Mouse (Mus musculus) B cell, adult 2 months (primary cell): ENCODE measurements at regions not wholly inside any gene's neighbourhood (a gene's known extent, or its start where the extent isn't known, plus 50 kb on each side); places are given as distances from the start of the nearest gene placed in this dataset.

Source experiments
- DNase-seq, 2 experiments: peaks; one replicate each; pipeline ENCODE4 v3.0.0; 2022

DNA sequence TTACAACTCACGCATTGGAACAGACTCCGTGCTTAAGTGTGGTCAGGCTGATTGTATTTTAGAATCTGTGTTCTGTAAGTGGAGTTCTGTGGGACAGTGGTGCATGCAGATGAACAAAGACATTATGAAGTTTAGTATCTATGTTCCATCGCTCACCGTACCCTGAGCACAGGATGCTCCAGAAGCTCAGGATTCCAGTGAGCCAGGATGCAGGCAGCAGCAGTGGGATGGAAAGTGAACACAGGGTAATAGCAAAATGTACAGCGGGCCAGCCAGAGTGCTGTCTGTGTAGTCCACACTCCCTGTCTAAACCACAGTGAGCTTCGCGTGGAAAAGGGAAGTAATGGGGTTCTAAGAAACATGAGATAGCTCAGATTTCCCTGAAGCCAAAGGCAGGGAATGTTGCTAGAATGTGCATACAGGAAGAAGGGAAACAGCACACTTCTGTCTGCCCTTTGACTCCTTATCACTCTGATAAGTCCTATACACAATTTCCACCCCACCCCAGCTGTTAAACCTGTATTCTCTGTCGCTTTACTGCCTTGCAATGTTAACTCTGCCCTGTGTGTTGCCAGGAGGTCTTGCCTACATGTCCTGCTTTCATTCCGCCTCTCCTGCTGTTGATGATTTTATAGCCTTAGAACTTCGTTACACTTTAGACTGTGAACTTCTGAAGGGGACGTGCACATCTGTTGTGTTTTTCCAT lies 178.3 kb upstream of the Btg1 start:
- DNase-seq = no peak

DNA sequence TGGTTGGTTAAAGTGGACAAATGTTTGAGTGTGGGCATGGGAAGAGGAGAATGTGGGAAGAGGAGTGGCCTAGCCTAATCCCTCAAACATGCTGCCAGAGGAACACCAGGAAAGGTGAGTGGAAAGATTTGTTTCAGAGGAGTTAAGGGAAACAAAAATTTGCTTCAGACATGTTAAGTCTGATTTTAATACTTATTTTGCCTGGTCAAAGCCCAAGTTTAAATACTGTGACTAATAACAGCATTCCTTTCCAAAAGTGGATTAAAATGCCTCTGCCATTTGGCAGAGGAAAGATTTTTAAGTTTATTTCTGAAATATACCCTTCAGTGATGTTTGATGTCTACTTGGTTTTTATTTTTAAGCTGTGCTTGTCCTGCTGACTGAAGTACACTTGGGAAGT lies 174.6 kb upstream of the Btg1 start:
- DNase-seq = no peak

DNA sequence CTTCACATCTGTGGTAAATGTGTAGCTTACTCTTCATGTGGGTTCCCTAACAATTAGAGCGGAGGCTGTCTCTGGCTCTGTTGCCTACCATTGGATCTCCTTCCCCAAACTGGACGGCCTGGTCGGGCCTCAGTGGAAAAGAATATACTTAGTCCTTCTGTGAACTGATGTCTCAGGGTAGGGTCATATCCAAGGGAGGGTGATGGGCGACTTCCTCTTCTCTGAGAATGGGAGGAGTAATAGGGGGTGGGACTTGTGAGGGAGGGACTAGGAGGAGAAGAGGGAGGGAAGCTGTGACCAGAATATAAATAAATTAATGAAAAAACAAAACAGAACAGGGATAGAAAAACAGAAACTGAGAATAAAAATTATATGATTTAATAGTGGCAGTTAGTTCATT lies 166.5 kb upstream of the Btg1 start:
- peak in 1 of 2 experiments; percentile 26 for DNase-seq

DNA sequence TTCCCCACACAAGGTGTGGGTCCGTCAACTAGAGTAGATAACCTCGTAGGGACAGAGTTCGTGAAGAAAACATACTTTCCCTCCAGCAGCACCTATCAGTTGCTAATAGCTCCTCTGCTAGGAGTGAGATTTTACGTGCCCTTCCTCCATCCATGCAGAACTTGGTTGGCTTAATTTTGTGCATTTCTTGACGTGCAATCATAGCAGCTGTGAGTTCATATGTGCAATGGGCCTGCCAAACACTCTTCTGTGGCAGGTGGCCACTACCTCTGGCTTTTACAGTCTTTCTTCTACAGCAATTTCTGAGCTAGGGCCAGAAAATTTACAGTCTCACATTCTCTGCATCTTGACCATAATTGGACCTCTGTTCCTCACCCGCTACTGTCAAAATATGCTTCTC lies 161.9 kb upstream of the Btg1 start:
- DNase-seq = no peak

DNA sequence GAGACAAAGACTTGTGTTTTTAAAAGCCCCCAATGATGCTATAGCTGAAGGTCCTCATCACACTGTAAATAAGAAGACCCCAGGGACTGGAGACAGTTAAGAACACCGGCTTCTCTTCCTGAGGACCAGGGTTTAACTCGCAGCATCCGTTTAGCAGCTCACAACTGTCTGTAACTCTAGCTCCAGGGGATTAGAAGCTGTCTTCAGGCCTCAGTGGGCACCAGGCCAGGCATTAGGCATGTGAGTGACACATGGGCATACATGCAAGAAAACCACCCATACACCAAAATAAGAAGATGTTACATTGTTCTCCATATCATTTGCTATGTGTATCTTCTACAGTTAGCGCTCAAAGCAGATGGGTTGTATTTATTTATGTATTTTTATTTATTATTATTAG lies 158.3 kb upstream of the Btg1 start:
- no peak for DNase-seq

DNA sequence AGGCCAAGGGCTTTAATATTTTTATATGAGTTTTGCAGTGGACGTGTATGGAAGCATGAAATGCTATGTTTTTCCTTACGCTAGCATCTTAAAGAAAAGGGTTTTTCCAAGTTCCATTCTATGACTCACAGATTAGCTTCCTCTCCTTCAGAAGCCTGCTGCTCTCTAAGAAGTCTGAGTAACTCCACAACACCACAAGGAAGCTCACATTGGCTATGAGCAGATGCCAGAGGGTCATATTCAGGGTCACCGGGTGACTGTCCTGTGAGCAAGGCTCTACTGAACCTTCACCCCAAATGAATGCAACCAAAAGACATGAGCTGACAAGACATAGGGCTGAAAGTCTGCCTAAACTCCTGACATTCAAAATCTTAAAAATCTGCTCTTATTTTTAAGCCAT lies 157.6 kb upstream of the Btg1 start:
- DNase-seq = no peak

DNA sequence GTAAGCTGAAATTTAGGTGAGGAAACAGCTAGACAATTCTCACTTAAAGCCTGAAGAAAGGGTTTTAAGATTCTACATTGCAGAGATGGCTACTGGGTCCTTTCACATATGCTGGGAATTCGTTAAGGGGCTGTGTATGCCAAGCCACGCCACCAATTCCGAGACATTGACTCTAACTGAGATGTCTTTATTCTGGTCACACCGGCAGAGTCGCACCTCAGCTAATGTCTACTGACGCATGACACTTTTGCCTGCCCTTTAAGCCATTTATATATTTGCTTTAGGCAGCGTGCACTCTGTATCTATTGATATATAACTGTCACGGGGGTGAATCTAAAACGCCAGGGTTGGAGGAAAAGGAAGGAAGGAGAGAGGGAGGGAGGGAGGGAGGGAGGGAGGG lies 156.7 kb upstream of the Btg1 start:
- no peak for DNase-seq

DNA sequence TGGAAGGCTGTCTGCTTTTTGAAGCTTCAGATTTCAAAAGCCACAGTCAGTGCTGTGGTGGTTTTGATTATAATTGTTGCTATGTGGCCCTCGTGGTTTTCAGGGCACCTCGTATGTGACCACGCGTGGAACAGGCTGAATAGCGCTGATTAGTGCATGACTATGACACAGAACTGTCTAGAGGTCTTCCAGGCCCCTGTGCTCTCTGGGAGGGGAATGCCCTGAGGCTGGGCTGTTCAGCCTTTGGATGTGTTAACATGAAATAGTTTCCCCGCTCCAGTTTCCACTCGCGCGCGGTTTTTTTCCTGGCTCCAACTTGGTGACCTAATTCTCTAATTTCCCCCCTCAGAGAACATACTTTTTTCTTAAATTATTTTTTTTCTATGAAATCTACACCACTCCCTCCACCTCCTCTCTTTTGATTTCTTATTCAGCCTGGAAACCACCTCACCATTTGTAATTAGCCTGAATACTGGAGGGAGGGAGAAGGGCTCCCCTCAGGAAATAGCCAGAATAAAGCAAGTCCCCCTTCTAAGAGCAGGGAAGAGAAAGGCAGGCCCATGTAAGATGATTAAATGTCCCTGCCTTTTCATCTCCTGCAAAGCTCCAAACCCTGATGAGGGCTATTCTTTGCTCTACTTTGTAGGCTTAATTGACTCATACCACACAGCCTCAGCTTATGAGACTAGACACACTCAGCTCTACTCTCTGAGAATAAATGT lies 156.0 kb upstream of the Btg1 start:
- DNase-seq = no peak

DNA sequence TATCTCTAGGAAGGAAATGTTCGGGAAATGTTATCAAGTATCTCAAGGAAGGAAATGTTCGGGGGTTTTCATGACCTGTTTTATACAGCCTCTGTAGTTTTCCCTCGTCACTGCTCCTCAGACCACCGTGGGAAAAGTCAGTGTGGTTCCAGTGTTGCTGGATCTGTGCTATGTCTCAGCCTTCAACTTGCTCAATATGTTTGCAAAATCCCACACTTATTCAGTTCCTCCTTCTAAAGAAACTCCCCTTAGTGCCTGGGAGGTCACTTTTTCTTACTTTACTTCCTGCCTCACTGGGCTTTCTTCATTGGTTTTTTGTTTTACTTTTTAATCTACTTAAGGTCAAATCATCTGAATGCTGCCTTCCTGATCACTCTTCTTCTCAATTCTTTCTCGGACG lies 150.8 kb upstream of the Btg1 start:
- DNase-seq = no peak

DNA sequence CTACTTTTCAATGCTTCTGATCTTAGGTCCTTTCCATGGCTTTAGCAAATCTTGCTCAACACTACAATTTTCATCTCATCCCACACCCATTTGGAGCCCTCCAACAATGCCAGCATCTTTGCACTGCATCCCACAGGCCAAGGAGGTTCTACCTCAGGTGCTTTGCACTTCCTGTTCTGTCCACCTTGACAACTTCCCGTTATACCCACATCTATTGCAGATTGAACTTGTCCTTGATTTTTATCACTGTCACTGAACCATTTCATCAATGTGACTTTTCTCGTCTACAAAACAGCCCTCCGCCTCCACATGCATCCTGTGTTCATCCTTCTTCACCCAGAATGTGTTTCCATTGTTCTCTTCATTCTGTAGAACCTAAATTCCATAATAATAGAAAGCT lies 150.0 kb upstream of the Btg1 start:
- no peak for DNase-seq

DNA sequence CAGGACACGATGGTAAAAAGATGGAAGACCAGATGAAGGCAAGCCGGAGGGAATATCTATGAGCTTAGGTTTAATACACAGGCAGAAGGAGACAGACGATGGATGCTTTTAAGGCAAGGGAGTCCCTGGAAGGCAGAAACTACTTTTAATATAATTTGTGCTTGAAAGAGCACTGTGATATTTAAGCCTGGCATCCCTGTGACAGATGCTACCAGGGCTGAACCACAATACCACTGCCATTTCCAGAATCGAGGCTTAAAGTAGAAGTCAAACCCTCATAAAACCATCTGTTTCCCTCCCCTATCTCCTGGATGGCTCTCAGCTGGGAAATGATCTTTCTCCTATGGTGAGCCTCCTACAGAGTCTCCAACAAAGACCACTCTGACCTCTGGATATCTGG lies 149.1 kb upstream of the Btg1 start:
- DNase-seq = no peak

DNA sequence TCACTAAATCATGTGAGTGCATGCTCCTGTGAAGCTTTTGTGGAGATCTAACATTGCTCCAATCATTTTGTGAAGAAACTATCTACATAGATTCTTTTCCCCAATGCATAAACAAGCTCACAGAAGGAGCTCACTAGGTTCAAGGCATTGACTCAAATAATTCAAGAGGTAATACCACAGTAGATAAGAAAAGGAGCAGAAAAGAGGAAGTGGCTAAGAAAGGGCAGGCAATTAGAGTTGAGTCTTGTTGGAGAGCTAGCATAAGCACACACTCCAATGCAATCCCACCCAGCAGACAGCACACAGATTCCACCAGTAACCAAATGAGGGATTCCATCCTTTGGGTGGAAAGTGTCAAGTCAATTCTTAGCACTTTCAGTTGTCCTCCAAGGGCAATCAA lies 145.3 kb upstream of the Btg1 start:
- peak in 1 of 2 experiments; percentile 37 for DNase-seq

DNA sequence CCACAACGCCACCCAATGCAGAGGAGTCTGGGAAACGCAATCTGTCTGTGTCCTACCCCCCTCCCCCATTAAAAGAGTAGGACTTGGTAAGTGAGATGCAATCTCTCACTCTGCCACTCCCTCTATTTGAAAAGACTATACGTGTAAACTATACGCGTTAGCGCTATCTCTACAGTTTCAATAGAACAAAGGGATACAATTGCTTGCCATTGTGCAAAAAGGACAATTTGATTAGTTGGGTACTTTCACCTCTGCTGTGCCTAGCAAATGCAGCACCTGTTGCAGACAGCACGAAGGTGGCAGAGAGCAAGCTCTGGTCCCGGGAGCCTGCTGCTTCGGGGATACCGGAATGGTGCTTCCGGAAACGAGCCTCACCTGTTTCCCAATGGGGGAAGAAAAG lies 137.5 kb upstream of the Btg1 start:
- DNase-seq = no peak

DNA sequence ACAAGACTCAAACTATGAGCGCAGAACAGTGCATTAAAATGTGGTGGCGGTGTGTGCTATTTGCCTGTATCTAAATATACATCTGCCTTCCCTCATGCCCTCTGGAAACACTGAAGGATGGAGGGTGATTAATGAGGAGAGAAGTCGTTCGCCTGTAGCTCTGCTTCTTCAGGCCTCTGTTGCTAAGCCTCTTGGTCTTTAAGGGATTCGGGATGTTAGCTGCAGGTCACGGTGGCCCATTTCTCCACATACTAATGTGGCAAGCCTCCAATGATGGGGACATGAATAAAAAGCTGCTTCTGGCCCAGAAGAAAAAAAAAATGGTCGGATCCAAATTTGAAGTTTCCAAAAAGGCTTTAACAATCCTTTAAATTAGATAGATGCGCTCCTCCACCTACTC lies 137.0 kb upstream of the Btg1 start:
- no peak for DNase-seq

DNA sequence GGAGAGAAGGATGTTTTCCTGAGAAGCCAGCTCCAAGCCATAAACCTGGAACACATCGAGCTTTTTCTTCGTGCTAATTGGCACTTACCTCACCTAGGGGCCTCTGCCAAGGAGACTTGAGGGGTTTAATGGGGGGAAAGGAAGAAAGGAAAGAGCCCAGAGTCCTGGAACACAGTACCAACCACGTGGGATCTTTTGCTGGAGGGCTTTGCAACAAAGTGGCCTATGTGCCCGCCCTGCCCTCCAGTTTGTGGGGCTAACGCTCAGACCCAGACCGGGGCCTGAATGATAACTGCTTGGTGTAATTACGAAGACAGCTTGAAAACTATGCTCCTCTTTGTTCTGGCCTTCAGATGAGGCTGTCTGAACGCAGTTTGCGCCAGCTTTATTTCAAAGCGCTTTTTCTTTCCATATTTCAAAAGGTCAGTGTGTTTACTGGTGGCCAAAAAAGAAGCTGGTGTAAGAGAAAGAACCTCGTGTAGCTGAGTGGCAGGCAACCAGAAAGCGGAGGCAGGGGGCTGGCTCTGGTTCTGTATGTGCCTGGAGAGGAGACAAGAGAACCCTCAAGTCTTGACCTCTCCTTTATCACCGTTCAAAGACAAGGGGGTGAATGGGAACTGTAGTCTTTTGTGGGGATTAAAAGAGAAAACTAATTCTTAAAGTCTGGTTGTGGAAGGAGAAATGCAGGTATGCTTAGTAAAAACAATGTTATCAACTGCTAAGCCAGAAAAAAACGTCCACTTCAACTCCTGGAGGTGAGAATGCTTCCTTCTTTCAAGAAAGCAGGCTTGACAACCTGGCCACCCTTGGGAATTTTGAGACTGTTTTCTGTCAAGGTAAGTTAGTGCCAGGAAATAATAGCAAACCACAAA lies 136.1 kb upstream of the Btg1 start:
- DNase-seq = no peak

DNA sequence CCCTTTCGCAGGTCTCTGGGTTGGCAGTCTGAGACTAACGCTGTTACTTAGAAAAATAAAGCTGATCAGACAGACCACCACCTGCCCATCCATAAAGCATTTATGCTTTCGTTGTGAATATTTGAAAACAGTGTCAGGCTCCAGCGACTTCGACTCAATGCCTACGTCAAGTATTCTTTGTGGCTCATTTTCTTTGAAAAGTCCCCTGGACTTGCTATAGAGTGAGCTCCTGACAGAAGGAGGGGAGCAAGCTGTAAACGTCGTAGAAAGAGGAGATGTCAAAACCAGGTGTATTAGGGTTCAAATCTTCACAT lies 135.5 kb upstream of the Btg1 start:
- DNase-seq = peak; percentile 48 to 57

DNA sequence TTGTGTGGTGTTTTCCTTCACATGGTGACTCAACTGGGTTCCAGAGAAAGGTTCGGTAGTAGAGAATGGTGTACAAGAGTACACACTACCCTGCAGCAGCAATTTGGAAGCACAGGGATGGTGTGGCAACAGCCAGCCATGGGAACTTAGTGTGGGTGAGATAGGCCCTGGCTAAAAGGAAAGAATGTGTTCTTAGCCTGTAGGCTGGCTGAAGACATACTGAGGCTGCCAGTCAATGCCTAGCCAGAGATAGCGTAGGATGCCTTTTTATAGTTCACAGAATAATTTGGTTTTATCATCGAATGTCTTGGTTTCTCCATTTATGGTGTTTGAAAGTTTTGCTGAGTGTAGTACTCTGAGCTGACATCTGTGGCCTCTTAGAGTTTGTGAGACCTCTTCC lies 130.1 kb upstream of the Btg1 start:
- no peak for DNase-seq

DNA sequence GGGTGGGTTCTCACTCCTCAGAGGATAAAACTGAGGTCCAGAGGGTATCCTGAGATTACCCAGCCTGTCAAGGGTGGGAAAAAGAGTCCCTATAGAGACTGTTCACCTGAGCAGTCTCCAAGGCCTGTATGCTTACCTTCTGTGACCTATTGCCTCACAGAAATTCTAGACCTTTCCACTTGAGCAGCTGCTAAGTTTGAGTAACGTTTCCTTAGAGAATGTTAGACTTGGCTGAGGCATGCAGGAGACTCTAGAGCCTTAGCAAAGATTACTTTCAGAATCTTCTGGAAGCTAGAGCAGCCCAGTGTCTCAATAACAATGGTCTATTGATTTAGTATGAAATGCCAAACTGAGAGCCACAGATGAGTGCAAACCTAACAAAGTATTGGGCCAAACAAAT lies 123.1 kb upstream of the Btg1 start:
- no peak for DNase-seq

DNA sequence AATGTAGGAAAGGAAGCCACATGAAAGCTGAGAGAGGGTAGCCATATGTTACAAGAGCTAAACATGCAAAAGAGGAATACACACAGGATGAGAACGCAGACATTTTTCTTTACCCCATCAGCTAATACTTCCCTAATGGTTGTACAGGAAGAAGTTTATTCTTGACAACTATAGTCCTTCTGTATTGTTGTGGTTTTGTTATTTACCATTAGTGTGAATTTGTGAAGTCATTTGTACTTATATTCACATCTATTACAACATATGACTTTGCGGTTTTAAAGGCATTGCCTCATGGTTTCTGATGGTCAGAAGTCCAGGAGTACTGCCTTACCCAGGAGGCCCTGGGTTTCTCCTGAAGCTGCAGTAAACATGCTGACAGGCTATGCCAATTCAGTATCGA lies 120.1 kb upstream of the Btg1 start:
- no peak for DNase-seq

DNA sequence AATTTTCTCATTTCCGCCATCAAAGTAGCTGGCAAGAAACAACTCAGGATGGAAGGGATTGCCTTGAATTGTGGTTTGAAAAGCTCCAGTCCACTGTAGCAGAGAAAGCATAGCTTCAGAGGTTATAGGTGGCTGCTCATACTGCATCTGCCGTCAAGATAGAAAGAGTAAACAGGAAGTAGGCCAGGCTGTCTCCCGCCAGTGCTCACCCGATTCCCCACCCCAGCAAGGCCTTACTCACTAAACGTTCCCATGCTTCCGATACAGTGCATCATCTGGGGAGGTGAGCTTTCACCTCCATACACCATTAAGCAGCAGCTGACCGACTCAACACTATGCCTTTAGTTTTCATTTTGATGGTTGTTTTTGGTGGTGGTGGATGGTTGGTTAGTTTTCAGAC lies 119.3 kb upstream of the Btg1 start:
- DNase-seq = peak; percentile 34 to 40

DNA sequence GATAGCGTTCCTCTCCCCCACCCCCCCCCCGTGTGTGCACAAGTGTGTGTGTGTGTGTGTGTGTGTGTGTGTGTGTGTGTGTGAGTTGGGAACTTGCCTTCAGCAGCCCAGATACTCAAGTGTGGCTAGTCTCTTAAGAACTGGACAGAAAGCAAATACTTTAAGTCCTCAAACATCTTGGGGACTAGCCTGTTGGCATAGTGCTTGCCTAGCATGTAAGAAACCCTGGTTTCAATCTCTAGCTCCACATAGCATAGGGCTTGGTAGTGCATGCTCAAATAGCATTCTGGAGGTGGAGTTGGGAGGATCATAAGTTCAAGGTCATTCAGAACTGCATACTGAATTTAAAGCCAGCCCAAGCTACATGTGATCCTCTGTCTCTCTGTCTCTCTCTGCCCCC lies 117.5 kb upstream of the Btg1 start:
- no peak for DNase-seq

DNA sequence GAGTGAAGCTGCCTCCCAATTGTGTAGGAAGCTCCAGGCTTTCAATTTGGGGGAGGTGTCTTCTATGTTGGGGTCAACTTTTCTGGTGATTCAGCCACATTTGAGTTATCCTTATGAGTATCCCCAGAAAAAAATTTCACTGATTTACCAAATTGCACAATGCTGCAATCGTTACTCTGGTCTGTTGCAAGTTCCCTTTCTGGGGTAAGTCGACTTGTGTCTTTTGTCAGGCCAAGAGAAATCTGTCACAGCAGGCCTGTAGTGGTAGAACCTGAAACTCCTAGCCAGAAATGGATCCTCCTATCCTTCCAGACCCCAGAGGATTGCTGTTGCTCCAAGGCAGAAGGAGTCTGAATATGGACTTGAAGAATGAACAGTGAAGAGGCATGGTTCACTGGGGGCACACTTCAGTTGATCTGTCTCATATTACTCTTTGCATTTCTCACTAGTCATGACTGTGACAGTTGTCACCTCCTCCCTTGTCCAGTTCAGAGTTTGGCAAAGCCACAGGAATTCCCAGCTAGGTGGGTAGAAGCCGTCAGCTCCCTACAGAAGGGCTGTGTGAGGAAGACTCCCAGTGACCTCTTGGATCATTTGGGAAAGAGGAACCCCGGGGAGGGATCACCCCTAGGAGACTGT lies 114.6 kb upstream of the Btg1 start:
- no peak for DNase-seq

DNA sequence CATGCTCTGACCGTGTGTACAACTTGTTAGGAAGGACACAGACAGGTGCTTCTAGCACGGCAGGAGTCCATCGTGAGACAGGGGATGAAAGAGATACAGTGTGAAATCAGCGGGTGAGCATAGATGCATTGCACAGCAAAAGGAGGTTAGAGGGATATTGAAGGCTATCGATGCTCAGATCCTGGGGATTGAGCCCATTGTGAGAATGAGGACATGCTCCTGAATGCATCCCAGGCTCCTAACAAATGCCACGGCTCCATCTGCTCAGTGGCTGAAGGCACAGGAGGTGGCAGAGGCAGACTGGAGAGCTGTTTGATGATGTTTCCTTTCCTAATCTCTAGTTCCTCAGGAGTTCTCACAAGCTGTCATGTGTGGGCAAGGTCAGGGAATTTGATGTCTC lies 114.1 kb upstream of the Btg1 start:
- DNase-seq = no peak

DNA sequence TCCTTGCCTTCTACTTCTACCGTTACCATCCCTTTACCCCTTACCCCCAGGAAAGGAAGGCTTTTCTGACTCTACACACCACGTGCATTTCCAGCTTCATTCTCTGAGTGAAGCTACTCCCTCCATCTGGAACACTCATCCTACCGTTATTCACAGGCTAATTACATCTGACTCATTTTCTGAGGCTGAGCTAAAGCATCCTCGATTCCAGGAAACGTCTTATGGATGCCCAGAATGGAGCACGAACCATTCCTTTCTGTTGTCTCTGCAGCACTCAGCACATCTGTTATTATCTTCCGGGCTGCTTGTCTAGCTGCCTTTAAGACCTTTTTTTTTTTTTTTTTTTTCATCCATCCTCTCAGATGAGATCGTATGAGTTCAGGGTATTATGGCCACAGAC lies 112.5 kb upstream of the Btg1 start:
- DNase-seq = no peak
